Mouse (Mus musculus): Measurements from ENCODE around the gene Tcf7l2.

Tcf7l2 gene

DNA sequence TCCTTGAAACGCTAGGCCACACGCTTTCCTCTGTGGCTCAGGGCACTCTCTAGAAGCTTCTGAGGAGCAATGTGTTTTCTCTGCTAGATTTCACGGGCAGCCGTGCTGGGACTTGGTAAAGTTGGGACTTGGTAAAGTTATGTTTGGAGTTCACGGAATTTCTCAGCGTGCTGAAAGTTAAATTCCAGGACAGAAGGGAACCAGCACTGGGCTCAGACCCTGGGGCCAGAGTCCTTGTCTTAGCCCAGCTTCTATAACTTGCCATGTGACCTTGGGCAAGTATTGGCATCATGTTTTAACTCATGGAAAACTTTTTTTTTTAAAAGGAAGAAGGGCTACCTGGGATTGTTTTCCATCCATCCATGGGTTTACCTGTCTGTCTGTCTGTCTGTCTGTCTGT is 104.6 kb downstream of the Tcf7l2 start:
- POLR2A ChIA-PET = interaction anchor here in 1 of 4 experiments (0.6 to 0.7 kb wide), 2 partner anchors 20 to 95 kb away, joined by 3 to 4 read pairs; no protein-coding TSS in a partner anchor
- CTCF ChIA-PET = no interaction called here

DNA sequence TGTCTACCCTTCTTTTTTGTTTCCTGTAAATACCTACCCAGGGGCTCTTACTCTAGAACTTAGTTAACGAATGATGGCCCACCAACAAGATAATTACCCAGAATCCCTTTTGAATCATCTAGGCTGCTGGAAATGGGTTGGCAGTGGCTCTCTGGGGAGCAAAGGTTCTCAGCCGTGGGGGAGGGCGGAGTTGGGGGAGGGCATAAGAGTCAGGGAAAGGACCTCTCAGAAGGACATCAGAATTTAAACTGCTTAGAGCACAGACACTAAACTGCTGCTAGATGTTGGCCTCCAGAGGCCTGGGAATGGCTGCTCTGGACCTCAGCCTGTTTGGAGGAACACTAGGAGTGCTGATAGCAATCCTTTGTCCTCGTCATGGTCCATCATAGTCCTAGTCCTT is 105.4 kb downstream of the Tcf7l2 start:
- CTCF ChIA-PET = interaction anchor here in 1 of 4 experiments (0.6 kb wide), 1 partner anchor 266 kb away, joined by 7 read pairs; no protein-coding TSS in a partner anchor
- POLR2A ChIA-PET = no interaction called here

DNA sequence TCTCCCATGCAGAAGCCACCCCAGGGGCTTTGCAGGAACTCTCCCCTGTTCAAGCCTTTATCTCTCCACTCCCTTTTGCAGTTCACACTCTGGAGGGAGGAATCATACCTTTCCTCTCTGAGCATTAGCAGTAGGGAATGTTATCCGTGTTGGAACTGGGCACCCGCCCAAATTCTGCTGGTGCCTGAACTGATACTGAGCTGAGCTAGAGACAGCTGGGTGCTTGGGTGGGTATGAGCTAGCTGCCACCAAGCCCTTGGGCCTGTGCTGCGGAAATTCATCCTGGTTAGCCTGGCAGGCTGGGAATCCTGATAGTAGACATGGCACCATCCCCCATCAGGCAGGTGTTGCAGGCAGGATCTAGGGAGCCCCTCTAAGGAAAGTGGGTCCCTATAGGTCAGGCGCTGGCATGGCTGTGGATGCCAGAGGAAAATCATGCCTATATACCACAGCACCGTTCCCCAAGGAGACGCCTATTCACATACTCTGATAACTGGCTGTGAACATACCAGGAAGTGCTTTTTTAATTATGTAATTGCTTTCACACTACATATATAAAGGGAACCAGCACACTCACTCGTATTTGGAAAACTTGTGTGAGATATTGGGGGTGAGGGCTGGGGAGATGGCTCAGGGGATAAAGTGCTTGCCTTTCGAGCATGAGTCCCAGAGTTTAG is 108.9 kb downstream of the Tcf7l2 start:
- ChIA-PET POLR2A (no interaction called here), CTCF (no interaction called here)

DNA sequence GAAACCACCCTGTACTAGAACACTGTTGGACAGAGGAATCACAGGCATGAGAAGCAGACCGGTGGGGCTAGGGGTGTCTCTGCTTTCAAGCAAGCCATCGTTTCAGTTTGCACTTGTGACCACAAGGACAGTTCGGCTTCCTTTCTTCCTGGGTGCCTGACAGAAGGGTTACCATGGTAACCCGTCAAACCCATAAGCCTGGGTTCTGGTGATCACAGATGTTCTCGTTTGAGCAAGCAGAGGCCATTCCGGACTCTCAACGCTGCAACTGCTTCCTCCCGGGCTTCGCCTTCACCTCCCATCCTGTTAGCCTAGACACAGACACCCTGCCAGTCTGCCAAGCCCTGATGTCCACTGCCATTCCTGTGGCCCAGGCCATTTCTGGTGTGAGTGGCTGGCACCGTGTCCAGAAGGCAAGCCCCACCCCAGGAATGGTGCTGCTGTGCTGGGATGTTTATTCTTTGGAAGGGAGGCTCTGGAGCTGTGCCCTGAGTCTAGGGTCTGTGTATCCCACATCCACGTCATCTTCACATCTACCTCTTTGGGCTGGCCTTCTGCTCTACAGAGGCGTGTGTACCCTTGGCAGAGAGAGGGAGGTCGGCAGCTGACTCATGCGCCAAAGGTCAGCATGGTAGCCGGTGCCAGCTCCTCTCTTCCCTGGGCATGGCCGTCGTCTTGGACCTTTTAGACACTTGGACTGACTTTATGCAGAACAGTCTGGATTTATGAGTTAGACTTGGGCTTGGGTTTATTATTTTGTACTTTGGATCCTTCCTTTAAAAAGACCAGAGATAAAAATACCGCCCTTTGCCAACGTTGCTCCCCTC is 110.1 kb downstream of the Tcf7l2 start:
- ChIA-PET POLR2A (interaction anchor here in 1 of 4 experiments (1.9 kb wide), 1 partner anchor 10 kb away, joined by 6 read pairs; no protein-coding TSS in a partner anchor), CTCF (no interaction called here)

DNA sequence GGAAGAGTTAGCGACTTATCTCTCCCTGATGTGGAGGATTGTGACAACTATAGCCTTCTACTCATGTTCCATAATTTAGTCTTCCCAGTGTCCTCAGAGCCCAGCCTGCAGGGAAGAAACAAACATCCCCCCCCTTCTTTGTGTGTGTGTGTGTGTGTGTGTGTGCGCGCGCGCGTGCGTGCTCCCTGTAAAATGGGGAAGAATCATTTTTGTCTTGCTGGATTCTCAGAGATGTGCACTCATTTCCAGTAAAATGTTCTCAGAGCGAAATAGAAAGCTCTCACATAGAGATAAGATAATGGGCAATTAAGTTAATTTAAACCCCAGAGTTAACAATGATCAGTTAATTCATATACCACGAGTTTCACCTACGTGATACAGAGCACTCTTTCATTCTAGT is 112.8 kb downstream of the Tcf7l2 start:
- ChIA-PET POLR2A (interaction anchor here in 2 of 4 experiments (0.7 to 1.8 kb wide), 3 partner anchors 12 to 27 kb away, joined by 3 read pairs; no protein-coding TSS in a partner anchor), CTCF (interaction anchor here in 1 of 4 experiments (0.6 to 0.7 kb wide), 2 partner anchors 12 to 13 kb away, joined by 3 read pairs; no protein-coding TSS in a partner anchor)

DNA sequence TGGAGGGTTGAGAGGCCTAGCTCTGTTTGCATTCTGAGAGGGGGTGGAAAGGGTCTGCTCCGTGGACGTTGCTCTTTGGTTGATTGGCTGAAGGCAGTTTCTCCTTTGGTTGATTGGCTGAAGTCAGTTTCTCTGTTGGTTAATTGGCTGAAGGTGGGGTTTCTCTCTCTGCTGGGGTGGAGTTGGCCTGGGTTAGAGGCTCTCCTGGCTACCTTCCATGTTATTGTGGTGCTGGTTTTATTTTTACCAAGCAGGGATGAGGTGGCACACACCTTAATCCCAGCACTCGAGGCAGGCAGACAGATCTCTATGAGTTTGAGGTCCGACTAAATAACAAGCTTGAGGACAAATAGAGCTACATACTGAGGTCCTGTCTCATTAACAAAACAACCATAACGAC is 114.0 kb downstream of the Tcf7l2 start:
- ChIA-PET POLR2A (interaction anchor here in 2 of 4 experiments (0.6 to 0.9 kb wide), 2 partner anchors 16 to 385 kb away, joined by 3 read pairs; no protein-coding TSS in a partner anchor), CTCF (no interaction called here)

DNA sequence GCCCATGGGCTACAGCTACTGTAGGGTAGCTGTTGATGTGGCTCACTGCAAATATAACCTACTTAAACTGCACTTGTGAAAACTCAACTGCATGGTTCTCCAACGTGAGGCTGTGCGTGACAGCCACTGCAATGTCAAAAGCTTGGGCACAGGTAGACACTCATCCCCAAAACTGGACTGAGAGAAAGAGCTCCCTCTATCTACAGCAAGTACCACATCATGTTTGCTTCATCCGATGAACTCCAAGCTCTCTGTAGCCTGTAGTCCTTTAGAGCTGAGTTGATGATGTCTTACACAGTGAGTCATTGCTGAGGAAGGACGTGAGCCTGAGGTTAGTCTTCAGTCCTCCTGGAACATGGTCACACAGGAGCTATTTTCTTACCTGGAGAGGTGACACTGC is 115.7 kb downstream of the Tcf7l2 start:
- CTCF ChIA-PET = interaction anchor here in 1 of 4 experiments (0.6 to 1.6 kb wide), 2 partner anchors 20 to 525 kb away, joined by 3 to 4 read pairs; no protein-coding TSS in a partner anchor
- POLR2A ChIA-PET = interaction anchor here in 1 of 4 experiments (1.3 to 1.9 kb wide), 2 partner anchors 16 to 19 kb away, joined by 4 read pairs; no protein-coding TSS in a partner anchor

DNA sequence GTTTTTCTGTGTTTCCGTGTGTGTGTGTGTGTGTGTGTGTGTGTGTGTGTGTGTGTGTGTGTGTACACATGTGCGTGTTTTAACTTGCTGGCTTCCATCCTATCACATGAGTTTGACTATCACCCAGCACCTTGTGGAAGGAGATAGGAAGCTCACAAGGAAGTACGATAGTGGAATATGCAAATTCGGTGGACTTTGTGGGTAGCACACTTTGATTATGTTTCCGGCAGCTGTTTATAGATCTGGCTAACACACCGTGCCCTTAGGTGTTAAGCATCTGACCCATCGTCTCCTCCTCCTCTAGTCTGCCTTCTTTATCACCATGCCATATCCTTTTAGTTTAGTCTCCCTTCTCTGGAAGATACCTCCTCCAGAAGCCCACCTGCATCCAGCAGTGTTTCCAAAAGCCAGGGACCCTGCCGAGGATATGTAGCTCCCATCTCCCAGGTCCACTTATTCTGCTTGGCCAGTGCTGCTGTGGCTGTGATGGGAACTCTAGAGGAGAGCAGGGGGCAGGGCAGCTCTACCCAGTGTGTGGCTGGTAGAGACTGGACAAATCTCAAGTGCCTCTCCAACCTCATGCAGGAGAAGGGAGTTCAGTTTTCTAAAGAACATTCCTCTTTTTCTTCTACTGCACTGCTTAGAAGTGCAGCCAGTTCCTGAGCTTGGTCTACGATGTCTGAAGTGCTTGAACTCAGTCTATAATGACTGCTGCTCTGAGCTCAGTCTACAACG is 118.6 kb downstream of the Tcf7l2 start:
- ChIA-PET POLR2A (interaction anchor here in 2 of 4 experiments (1.2 to 1.5 kb wide), 2 partner anchors 15 to 44 kb away, joined by 3 read pairs; no protein-coding TSS in a partner anchor), CTCF (interaction anchor here in 3 of 4 experiments (0.5 to 2.5 kb wide), 3 partner anchors 18 to 371 kb away, joined by 3 to 11 read pairs (median 3); no protein-coding TSS in a partner anchor)

DNA sequence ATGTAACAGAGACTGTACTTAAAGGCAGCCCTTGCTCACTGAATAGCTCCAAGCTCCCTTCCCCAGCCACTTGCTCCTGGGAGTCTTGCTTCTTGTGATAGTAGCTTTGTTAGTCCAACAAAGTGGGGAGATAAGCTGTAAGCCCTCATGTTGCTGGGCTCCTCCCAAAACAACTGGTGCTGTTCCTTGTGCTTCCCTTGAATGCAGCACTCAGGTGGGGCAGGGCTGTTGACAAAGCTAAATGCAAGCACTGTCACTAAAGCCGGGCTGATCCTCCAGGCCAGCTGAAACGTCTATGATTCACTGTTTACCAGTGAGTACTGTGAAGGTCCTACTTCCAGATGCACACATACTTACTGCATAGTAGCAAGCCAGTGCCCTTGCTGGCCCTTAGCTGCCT is 120.1 kb downstream of the Tcf7l2 start:
- ChIA-PET CTCF (interaction anchor here in 2 of 4 experiments (0.6 to 2.5 kb wide), 2 partner anchors 16 to 139 kb away, joined by 3 to 11 read pairs; no protein-coding TSS in a partner anchor), POLR2A (interaction anchor here in 3 of 4 experiments (0.6 to 1.5 kb wide), 7 partner anchors 8 to 788 kb away, joined by 3 to 6 read pairs (median 3); partner anchors contain the start of gene Tcf7l2 (in 1 of the 3))

DNA sequence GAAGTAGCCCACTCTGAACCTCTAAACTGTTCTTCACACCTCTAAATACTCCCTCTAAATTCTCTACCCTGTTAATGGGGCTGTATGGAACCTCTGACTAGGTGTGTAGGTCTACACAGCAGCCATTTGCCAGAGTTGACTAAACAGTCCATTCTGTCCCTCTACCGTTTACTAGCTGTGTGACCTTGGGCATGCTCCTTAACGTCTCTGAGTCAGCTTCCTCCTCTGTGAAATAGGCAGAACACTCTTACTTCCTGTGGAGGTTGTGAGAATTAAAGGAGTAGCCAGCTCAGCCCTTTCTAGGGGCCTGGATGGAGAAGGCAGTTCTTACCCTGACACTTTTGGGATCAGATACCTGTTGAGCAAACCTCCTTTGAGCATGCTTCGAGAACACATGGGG is 120.9 kb downstream of the Tcf7l2 start:
- CTCF ChIA-PET = interaction anchor here in 1 of 4 experiments (2.5 kb wide), 1 partner anchor 15 kb away, joined by 11 read pairs; no protein-coding TSS in a partner anchor
- POLR2A ChIA-PET = interaction anchor here in 3 of 4 experiments (0.8 to 1.5 kb wide), 4 partner anchors 9 to 32 kb away, joined by 3 read pairs; no protein-coding TSS in a partner anchor

DNA sequence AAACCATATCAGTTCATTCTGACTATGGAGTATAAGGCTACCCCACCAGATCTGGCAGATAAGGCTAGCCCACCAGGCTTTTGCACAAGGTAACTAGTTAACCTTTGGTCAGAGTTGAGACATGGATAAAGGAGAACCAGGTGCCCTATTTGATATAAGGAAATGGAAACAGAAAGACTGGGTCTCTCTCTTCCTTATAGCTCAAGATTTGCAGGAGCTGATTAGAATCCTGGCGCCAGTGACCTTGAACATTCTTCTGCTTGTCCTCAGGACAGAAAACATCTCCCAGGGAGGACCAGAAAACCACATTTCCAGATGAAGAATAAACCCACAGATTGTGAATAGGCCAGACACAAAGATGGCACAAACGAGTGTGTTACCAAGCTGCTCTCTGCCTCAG is 123.4 kb downstream of the Tcf7l2 start:
- POLR2A ChIA-PET = interaction anchor here in 1 of 4 experiments (1.0 kb wide), 1 partner anchor 12 kb away, joined by 3 read pairs; no protein-coding TSS in a partner anchor
- CTCF ChIA-PET = no interaction called here

DNA sequence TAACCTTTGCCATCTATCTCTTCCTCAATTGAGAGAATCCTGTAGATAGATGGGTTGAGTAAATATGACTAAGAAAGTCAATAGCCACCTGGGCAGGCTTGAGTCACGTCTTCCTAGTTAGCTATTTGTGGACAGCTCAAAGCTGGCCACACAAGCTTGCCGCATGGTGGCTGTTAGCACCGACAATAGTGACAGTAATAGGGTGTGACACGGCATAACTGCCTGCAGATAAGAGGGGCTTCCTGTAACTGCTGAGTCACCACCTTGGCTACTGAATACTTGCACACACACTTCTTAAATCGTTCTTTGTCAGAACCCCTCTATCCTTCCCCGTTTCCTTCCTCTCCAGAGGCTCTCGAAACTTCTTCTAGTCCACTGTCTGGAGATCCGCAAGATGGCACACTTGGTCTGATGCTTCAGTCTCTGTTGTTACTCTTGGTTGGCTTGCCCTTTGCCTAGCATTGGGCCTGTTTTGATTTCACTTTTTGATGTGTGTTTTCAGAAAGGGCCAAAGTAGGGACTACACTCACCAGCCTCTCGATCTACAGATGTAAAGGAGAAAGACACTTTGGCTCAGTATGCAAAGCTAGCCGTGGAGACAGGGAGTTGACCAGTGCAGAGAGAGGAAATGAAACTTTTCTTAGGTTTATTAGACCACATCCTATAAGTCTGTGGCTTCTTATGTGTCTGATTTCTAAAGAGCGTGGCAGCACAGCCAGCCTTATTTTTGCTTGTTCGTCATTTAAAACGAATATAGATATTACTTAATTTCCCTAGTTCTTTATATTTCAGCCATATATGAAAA is 124.4 kb downstream of the Tcf7l2 start:
- CTCF ChIA-PET = no interaction called here

DNA sequence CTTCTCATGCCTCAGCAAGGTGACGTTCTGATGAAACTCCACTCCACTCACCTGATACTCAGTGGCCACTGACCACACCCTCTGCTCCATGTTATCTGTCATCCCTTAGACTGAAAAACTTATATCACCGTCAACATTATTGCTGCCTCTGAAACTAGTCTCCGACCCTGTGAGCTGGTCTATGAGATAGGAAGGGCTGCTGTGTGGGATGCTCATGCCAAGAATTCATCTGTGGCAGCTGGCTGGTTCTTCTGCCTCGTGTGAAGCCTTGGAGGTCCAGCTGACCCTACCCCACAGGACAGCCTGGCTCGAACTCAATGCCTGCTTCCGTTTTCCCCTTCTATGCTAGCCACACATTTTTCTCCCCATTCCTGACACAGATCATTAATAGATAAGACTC is 125.6 kb downstream of the Tcf7l2 start:
- POLR2A ChIA-PET = interaction anchor here in 2 of 4 experiments (0.6 to 1.2 kb wide), 3 partner anchors 13 to 29 kb away, joined by 3 to 4 read pairs (median 3); no protein-coding TSS in a partner anchor
- CTCF ChIA-PET = interaction anchor here in 1 of 4 experiments (0.7 kb wide), 1 partner anchor 324 kb away, joined by 4 read pairs; no protein-coding TSS in a partner anchor

More for the DNA sequence above, 124.4 kb downstream of the Tcf7l2 start:
- POLR2A ChIA-PET = interaction anchor here in 1 of 4 experiments (1.0 to 1.2 kb wide), 2 partner anchors 13 to 18 kb away, joined by 3 read pairs; no protein-coding TSS in a partner anchor

DNA sequence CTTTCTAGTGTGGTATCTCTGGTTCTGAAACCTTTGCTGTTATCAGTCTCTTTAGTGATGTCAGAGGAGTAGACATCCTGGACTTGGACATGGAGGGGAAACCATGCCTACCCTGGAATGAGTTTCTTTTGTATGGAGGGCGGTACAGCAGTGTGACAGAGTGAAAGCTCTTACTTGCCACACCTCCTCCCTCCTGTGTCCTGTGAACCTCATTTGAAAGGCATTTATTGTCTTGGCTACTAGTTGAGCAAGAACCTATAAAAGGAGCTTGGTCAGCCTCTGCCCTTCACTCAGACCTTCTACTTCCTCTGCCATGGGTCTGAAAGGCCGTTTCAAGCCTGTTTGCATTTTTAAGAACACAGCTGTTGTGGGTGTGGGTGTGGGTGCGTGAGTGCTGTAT is 126.3 kb downstream of the Tcf7l2 start:
- POLR2A ChIA-PET = no interaction called here
- CTCF ChIA-PET = no interaction called here

DNA sequence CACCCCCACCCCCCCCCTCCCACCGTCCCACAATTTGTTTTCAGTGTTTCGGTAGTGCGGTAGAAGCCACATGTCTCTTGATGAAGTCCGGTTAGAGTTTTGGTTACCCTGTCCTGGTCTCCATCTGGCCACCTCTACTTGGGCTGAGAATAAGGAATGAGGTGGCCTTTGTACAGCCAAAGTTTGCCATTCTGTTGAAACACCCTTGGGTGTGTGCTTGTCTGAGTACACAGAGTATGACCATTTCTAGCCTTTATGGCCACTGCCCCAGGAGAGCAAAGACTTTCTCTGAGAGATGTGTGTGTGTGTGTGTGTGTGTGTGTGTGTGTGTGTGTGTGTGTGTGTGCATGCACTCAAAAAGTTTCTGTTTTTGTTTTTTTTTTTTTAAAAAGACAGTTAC is 127.0 kb downstream of the Tcf7l2 start:
- CTCF ChIA-PET = no interaction called here
- POLR2A ChIA-PET = interaction anchor here in 1 of 4 experiments (0.7 kb wide), 1 partner anchor 348 kb away, joined by 3 read pairs; no protein-coding TSS in a partner anchor

DNA sequence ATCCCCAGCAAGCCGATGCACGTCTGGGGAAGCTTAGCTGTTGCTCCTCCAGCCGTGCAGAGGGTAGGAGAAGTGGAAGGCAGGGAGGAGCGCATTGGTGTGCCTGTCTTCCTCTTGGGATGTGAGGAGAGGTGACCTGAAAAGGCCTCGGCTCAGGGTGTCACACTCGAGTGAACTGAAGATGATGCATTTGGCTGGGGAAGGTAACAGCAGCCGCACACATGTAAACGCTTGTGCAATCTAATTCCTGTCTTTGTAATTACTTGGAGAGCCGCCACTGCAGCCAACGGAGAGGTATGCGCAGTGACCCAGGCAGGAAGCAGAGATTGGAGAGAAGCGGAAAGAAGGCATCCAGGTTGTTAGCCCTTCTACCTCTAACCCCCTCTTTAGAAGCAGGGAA is 129.2 kb downstream of the Tcf7l2 start:
- ChIA-PET POLR2A (interaction anchor here in 1 of 4 experiments (1.4 kb wide), 1 partner anchor 17 kb away, joined by 3 read pairs; no protein-coding TSS in a partner anchor), CTCF (no interaction called here)

DNA sequence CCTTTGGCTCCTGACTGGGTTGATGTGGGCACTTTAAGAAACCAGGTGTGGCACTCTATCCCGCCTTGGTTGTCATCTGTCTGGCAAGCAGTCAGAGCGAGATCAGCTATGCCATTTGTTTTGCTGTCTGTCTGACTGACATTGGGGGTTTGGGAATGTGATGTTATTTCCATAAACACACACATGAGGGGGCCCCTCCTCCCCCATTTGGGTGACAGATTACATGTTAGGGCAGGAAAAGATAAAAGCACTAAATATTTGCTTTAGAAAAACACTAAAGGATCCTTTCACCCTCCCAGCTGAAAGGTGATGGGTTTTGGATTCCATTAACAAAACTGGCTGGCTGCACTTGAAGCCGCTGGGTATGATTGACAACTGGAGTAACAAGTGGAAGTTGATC is 129.9 kb downstream of the Tcf7l2 start:
- ChIA-PET CTCF (interaction anchor here in 1 of 4 experiments (0.6 kb wide), 1 partner anchor 24 kb away, joined by 5 read pairs; no protein-coding TSS in a partner anchor), POLR2A (no interaction called here)
